Mouse (Mus musculus): ENCODE data around the gene Arg2. TPM values are rescaled to one million over a fixed set of nuclear protein-coding genes. Genes with fewer than 3 reads are reported as not detected.

Arg2 gene
- total and polyA plus RNA-seq, 3 experiments: not detected

DNA sequence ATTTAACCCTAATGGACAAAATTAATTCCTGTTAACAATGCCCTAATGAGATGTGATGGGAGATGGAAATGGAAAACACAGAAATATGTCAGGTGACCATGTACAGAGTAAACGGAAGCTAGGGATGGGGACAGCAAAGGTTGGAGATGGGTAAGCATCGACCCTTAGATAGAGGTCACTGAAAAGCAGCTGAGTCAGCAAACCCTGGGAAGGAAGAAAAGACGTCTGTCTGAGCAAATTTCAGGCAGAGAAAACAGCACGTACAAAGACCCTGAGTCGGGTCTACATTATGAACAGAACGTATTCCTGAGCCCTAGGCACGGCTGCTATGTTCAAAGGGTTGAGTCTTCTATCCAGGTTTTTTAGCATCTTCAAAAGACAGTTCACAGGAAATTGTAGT, 6.4 kb downstream of the Arg2 start:
- H3K27ac ChIP-seq (ENCODE audit: control insufficient read depth, low read depth, low read length): no peak overlapping the region
- H3K36me3 ChIP-seq (ENCODE audit: control insufficient read depth in 1 of 2, insufficient read depth in 2 of 2, low read length in 2 of 2): 0 out of 4 replicates have a peak, but pooled peaks cover 0 to 4% of the 10 kb centered on the region in 2 experiments
- H3K79me2 ChIP-seq (ENCODE audit: control insufficient read depth, insufficient read depth, low read length, poor library complexity): no peaks in the 10 kb centered on the region
- TF ChIP-seq ZC3H11A (IDR thresholded peaks at IDR 0.05; ENCODE audit: low read depth, low read length): no peak
- TF ChIP-seq USF1 (IDR thresholded peaks at IDR 0.05; ENCODE audit: low read depth, low read length): no peak
- no peak overlapping the region for H3K4me3 ChIP-seq (ENCODE audit: control insufficient read depth in 1 of 2, insufficient read depth in 1 of 2, low read depth in 2 of 2, low read length in 2 of 2)
- H3K9me3 ChIP-seq (replicated peaks; ENCODE audit: insufficient read depth, low read length): no peaks in the 10 kb centered on the region
- DNase-seq (ENCODE audit: low read depth, low spot score): no peak
- H3K4me1 ChIP-seq (ENCODE audit: control insufficient read depth in 1 of 2, insufficient read depth in 2 of 2, low read length in 2 of 2): no peaks in the 10 kb centered on the region
- H3K27me3 ChIP-seq (ENCODE audit: control insufficient read depth in 1 of 2, insufficient read depth in 2 of 2, low read length in 2 of 2): peaks cover 3 to 6% of the 10 kb centered on the region in 2 experiments
- H3K9ac ChIP-seq (ENCODE audit: control insufficient read depth, low read depth, low read length, poor library complexity, severe bottlenecking): no peak overlapping the region

DNA sequence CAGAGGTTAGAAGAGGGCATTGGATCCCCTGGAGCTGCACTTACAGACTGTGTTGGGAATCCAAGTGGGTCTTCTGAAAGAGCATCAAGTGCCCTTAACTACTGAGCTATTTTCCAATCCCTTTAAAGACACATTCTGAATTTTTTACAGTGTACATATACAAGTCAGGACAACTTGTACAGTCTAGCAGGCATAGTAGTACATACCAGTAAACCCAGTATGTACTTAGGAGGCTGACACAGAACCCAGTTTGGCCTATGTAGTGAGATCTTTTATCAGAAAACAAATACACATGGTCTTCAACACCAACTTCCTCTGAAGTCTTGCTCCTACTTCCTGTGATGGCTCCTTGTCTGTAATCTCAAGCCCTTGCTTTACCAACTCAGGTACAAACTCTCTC, 8.4 kb downstream of the Arg2 start:
- Histone ChIP-seq H3K9me3 (replicated peaks; ENCODE audit: insufficient read depth, low read length) (no peaks in the 10 kb centered on the region), H3K9ac (ENCODE audit: control insufficient read depth, low read depth, low read length, poor library complexity, severe bottlenecking) (no peak overlapping the region), H3K79me2 (ENCODE audit: control insufficient read depth, insufficient read depth, low read length, poor library complexity) (no peaks in the 10 kb centered on the region), H3K4me3 (ENCODE audit: control insufficient read depth in 1 of 2, insufficient read depth in 1 of 2, low read depth in 2 of 2, low read length in 2 of 2) (no peak overlapping the region), H3K4me1 (ENCODE audit: control insufficient read depth in 1 of 2, insufficient read depth in 2 of 2, low read length in 2 of 2) (no peaks in the 10 kb centered on the region), H3K27me3 (ENCODE audit: control insufficient read depth in 1 of 2, insufficient read depth in 2 of 2, low read length in 2 of 2) (peaks cover 2 to 3% of the 10 kb centered on the region in 2 experiments), H3K27ac (ENCODE audit: control insufficient read depth, low read depth, low read length) (no peak overlapping the region), H3K36me3 (ENCODE audit: control insufficient read depth in 1 of 2, insufficient read depth in 2 of 2, low read length in 2 of 2) (0 out of 4 replicates have a peak, but pooled peaks cover 0 to 4% of the 10 kb centered on the region in 2 experiments)
- TF ChIP-seq TBP (IDR thresholded peaks at IDR 0.05; ENCODE audit: low read depth, low read length) (no peak), GABPA (IDR thresholded peaks at IDR 0.05; ENCODE audit: low read depth, low read length) (no peak), CTCF (IDR thresholded peaks at IDR 0.05 in 2 of 3, conservative IDR thresholded peaks at IDR 0.05 in 1 of 3; ENCODE audit: control insufficient read depth in 1 of 3, insufficient read depth in 1 of 3, low read depth in 2 of 3, low read length in 3 of 3, poor library complexity in 1 of 3, severe bottlenecking in 1 of 3) (no peak), ETS1 (IDR thresholded peaks at IDR 0.05; ENCODE audit: low read depth, low read length) (no peak), EP300 (IDR thresholded peaks at IDR 0.05; ENCODE audit: low read depth in 1 of 2, low read length in 2 of 2) (no peak), ZMIZ1 (IDR thresholded peaks at IDR 0.05; ENCODE audit: low read depth, low read length) (no peak), MYC (IDR thresholded peaks at IDR 0.05; ENCODE audit: low read depth, low read length) (no peak), MAFK (IDR thresholded peaks at IDR 0.05; ENCODE audit: borderline replicate concordance, low read depth, low read length) (no peak)
- no peak for DNase-seq (ENCODE audit: low read depth, low spot score)

DNA sequence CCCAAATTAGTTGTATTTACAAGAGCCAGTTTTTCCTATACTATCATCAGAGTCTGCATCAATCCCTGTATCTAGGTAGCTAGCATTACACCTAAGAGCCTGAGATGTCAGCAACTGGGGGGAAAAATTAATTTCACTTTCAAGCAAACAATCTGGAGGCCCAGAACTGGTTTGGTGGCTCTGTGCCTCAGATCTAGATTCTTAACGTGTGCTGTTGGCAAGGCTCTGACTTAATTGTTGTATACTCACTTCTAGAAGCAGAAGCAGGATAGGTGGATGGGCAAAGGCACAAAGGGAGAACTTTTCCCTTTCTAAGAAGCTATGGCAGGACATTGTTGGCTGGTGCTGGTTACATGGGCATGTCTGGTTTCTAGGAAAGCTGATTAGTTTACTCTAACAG, 8.8 kb downstream of the Arg2 start:
- TF ChIP-seq CTCF (IDR thresholded peaks at IDR 0.05 in 2 of 3, conservative IDR thresholded peaks at IDR 0.05 in 1 of 3; ENCODE audit: control insufficient read depth in 1 of 3, insufficient read depth in 1 of 3, low read depth in 2 of 3, low read length in 3 of 3, poor library complexity in 1 of 3, severe bottlenecking in 1 of 3): no peak
- TF ChIP-seq ZKSCAN1 (IDR thresholded peaks at IDR 0.05; ENCODE audit: low read depth, low read length): no peak
- no peak for TF ChIP-seq MEF2A (IDR thresholded peaks at IDR 0.05; ENCODE audit: extremely low read depth, insufficient replicate concordance, low read depth, low read length, poor library complexity, severe bottlenecking)
- TF ChIP-seq ETS1 (IDR thresholded peaks at IDR 0.05; ENCODE audit: low read depth, low read length): no peak
- H3K79me2 ChIP-seq (ENCODE audit: control insufficient read depth, insufficient read depth, low read length, poor library complexity): no peaks in the 10 kb centered on the region
- H3K4me3 ChIP-seq (ENCODE audit: control insufficient read depth in 1 of 2, insufficient read depth in 1 of 2, low read depth in 2 of 2, low read length in 2 of 2): no peak overlapping the region
- no peaks in the 10 kb centered on the region for H3K9me3 ChIP-seq (replicated peaks; ENCODE audit: insufficient read depth, low read length)
- H3K4me1 ChIP-seq (ENCODE audit: control insufficient read depth in 1 of 2, insufficient read depth in 2 of 2, low read length in 2 of 2): no peaks in the 10 kb centered on the region
- H3K36me3 ChIP-seq (ENCODE audit: control insufficient read depth in 1 of 2, insufficient read depth in 2 of 2, low read length in 2 of 2): 0 out of 4 replicates have a peak, but pooled peaks cover 0 to 4% of the 10 kb centered on the region in 2 experiments
- no peak overlapping the region for H3K9ac ChIP-seq (ENCODE audit: control insufficient read depth, low read depth, low read length, poor library complexity, severe bottlenecking)
- H3K27ac ChIP-seq (ENCODE audit: control insufficient read depth, low read depth, low read length): no peak overlapping the region
- DNase-seq (ENCODE audit: low read depth, low spot score): no peak
- peaks cover 2 to 3% of the 10 kb centered on the region in 2 experiments for H3K27me3 ChIP-seq (ENCODE audit: control insufficient read depth in 1 of 2, insufficient read depth in 2 of 2, low read length in 2 of 2)

All from MEL (cell line).